Mouse (Mus musculus) thymus, adult 2 months (tissue): ENCODE results near the gene Fntb.

Experiments used
- CTCF ChIP-seq: fragments of 200-500 bp; IDR thresholded peaks from 2 replicates; pipeline ENCODE4 v1.5.1; 2012; ENCODE audit warnings: mild to moderate bottlenecking, control low read depth, low read length, moderate library complexity, borderline replicate concordance; ENCODE audit not compliant: control insufficient read depth, poor library complexity, insufficient read depth; ENCODE audit errors: extremely low read depth
- POLR2A ChIP-seq: fragments of 200-500 bp; IDR thresholded peaks from 2 replicates; pipeline ENCODE4 v1.6.1; 2012; ENCODE audit warnings: mild to moderate bottlenecking, low read length, control low read depth, moderate library complexity; ENCODE audit not compliant: control insufficient read depth, poor library complexity, insufficient read depth; ENCODE audit errors: extremely low read depth

DNA sequence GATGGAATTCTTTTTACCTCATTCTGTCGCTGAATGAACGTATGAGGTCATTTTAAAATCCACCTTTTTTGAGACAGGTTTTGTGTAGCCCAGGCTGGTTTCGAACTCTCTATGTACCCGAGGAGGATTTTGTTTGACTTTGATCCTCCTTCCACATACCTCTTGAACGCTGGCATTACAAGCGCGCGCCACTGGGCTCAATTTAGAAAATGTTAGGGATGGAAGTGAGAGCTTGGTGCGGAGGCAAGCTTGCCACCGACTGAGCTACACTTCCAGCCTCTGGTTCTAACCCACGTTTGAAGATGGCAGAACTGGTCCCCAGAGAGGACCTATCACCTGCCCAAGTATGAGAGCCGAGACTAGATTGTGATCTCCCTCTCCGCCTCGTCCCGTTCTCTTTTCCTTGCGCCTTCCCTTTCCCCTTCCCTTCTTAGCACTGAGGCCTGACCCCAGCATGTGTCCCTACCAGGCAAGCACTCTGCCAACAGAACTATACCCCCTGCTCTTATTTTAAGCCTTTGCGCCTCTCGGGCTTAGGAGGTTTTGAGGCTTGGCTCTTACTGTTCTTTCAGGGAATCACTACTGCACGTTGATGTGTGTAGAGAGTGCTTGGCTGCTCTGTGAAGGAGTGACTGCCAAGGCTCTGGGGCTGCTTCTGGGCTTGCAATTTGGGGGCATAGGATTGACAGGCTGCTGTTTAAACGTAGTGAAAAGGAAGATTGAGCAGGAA, 677 bp downstream of the Fntb start:
- no peak for TF ChIP-seq CTCF
- TF ChIP-seq POLR2A: no peak
